Mouse (Mus musculus): ENCODE results near the gene Lrrc2. TPM values are rescaled to one million over a fixed set of nuclear protein-coding genes. Genes with fewer than 3 reads are reported as not detected.

The Lrrc2 gene
- total RNA-seq (2021): 10 to 100 TPM in 1 of 2 experiments, 1 to 10 TPM in 1; 8.8 to 13.3 TPM
- long read RNA-seq, experiment 1, partial matches to known transcripts: 0 of 7 reads
- long read RNA-seq, experiment 1, other reads (novel, unspliced or antisense): 7 of 7 reads
- long read RNA-seq, experiment 2, partial matches to known transcripts: 0 of 5 reads
- long read RNA-seq, experiment 2, other reads (novel, unspliced or antisense): 5 of 5 reads

DNA sequence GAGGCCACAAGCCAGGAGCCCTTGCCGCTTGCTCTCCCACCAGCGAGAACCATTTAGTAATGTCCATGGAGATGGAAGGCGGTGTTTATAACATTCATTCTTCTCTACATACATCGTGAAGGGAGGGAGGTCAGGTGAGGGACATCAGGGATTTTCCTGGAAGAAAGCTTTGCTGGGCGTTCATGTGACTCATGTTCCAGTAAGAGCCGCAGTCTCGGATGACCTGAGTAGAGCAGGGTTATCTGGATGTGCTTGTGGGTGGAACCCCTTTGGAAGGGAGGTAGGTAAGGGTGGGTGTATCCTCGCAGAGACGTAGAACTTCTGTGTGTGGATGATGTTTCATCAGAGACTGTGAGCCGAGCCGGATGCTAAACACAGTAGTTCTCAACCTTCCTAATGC is at the start of gene Lrrc2:
Gene Lrrc2 (plus strand): TSS at position 149 of the 400 bp plus-strand sequence.
- DNase-seq (ENCODE audit: low spot score in 2 of 2): no peak

DNA sequence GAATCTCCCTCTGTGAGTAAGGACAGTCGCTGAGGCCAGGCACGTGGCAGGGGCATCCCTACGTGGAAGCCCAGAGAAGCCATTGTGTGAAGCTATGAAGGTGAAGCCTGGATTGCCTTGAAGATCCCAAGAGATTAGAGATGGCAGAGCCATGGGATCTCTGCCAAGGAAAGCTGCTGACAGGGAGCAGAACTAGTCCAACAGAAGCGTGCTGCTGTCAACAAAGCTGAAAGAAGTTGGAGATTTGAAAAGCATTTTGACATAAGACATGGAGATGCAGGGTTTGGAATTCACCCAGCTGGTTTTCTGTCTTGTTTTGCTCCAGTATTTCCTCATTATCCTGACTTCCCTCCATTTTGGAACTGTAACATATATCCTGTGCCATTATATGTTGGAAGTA is 49.1 kb upstream of the Lrrc2 start:
- no peak for DNase-seq (ENCODE audit: low spot score in 2 of 2)

DNA sequence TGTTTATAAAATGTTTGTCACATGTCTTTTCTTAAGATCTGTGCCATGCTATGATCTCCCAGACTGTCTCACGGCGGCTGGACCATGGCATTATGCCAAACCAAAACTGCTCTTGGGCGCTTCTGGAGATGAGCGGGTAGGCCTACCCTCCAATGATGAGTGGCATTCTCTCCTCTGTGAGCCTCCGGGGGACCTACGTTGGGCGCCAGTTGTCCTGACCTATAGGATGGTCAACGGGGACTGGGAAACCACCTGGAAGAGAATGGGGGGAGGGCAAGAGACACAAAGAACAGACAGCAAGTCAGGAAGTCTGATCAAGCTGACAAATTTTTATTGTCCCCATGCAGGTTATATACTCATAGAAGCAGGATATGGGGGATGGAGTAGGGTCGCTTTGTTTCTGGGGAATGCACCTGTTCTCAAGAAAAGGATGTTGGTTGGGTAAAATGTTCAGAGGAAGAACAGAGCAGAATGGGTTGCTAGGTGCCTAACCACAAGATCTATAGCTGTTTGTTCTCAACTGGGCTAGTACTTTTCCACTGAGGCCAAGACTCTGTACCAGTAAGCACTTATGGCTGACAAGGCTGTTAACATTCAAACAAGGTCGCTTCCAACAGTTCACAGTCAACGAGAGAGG is 44.0 kb upstream of the Lrrc2 start:
- DNase-seq (ENCODE audit: low spot score in 2 of 2): no peak

DNA sequence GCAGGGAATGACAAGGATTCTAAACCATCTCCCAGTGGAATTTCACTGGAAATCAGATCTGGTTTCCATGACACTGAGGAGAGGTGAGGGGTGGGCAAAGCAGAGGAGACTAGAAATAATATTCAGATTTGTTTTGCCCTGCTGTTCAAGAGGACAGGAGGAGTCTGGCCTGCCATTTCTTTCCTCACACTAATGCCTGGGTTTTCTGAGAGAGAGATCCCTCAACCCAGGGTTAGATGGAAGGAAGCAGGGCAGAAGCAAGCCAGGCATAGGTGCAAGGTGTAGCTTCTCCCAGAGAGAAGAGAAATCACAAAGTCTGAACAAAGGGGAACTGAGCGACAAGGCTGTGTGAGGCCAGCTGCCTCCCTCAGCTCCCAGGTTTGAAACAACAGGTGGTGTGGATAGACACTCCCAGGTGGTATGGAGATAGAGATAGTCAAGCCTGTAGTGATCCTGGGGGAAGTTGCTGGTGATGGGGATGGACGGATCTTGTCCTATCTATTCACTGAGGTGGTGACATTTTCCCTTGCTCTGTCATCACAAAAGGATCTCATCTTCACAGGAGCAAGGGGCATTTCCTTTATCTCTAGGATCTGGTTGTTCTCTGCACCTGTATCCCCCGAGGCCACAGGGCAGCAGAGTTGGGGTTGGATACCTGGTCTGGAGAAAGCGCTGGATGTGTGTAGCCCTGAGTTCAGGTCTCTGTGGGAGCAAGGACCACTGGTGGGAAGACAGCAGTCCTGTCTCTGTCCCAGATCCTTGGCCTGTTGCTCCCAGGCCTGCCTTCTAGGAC is 43.3 kb upstream of the Lrrc2 start:
- peak in 1 of 2 experiments; percentile 4 for DNase-seq (ENCODE audit: low spot score in 2 of 2)

DNA sequence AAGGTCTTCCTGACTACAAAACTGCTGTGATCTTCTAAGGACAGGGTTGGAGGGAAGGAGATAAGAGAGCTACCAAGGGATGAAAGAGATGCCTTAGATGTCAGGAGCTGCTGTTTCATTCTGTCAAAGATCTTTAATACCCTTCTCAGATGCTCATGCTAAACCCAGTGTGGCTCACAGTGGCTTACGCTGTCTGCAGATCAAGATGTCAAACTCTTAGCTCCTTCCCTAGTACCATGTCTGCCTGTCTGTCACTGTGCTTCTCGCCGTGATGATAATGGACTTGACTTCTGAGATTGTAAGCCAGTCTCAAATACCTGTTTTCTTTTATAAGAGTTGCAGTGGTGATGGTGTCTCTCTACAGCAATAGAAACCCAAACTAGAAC is 42.7 kb upstream of the Lrrc2 start:
- DNase-seq (ENCODE audit: low spot score in 2 of 2): no peak

DNA sequence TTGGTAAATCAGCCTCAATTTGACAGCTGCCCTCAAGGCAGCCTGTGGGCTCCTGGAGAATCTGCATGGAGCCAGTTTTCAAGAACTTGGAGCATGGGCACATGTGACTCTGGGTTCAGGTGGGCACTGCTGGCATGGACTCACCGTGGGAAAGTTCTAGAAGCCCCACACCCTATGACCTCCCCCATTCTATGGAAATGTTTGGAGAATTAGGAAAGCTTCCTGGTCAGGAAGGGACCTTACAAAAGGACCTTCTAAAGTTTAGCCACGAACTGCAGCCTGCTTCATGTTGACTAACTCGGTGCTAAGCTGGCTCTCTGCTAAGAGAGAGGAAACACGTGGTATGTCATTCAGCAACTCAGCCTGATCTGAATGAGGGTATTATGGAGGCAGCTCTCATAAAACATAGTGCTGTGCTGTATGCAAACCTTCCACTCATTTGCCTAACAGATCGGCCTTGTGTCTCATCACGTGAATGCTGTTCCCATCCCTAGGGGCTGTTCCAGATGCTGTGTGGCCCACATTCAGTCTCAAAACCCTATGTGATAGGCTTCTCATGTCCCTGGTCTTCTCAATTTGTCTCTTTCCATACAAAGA is 41.9 kb upstream of the Lrrc2 start:
- peak in 1 of 2 experiments; percentile 3 for DNase-seq (ENCODE audit: low spot score in 2 of 2)

DNA sequence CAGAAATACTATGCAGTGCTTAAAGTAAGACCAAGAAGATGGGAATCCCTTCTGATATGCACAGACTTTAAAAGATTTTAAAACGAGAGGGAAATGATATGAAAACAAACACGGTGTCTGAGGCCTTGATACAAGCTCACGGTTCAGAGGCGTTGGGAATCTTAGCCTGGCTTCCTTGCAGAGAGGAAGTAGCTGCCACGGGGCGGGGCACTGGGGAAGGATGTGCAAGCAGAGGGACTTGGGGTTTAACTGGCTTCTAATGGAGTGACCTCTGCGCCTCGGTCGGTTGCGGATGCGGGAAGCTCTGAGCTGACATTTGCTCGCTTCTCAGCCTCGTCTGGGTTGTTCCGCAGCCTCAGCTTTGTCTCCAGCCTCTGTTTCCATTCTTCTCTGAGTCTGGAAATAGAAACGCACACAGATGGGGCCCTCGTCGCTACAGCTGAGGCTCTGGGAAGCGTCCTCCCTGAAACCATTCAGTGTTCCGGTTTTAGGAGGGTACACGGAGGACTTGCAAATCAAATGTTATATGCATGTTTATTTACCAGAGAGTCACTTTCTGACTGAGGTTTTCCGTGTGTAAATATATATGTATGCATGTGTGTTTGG is 36.6 kb upstream of the Lrrc2 start:
- no peak for DNase-seq (ENCODE audit: low spot score in 2 of 2)

DNA sequence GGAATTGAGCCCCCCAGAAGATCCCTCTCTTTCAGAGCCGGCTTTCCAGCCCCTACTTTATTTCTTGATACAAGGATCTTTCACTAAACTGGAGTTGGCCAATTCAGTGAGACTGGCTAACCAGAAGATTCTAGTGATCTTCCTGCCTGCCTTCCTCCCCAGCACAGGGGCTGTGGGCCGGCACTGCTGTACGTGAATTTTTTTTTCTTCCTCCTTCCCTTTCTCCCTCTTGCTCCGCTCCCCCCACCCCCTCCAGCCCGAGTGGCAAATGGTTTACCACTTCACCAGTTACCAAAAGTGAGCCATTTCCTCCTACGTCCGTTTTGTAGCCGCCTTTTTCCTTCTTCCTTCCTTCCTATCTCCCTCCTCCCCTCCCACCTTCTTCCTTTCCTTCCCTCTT is 35.9 kb upstream of the Lrrc2 start:
- DNase-seq (ENCODE audit: low spot score in 2 of 2): no peak

DNA sequence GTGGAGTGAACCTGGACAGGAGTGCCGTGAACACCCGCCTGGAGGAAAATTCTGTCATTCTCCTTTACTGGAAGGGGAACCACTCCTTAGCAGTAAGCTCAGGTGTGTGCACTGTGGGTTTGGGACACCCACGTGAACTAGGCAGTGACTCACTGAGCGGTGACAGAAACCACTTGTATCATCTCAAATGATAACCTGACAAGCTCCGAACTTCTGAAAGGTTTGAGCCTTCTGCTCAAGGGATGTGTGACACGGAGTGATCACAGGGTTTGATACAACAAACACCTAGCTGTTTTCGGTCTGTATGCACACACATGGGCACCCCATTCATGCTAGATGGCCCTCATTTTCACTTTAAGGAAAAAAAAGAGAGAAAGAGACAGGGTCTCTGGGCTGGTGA is 34.6 kb upstream of the Lrrc2 start, which contains the start of gene Fam240a:
Gene Fam240a (minus strand): TSS at position 76 of the 400 bp plus-strand sequence.
- DNase-seq (ENCODE audit: low spot score in 2 of 2): no peak

DNA sequence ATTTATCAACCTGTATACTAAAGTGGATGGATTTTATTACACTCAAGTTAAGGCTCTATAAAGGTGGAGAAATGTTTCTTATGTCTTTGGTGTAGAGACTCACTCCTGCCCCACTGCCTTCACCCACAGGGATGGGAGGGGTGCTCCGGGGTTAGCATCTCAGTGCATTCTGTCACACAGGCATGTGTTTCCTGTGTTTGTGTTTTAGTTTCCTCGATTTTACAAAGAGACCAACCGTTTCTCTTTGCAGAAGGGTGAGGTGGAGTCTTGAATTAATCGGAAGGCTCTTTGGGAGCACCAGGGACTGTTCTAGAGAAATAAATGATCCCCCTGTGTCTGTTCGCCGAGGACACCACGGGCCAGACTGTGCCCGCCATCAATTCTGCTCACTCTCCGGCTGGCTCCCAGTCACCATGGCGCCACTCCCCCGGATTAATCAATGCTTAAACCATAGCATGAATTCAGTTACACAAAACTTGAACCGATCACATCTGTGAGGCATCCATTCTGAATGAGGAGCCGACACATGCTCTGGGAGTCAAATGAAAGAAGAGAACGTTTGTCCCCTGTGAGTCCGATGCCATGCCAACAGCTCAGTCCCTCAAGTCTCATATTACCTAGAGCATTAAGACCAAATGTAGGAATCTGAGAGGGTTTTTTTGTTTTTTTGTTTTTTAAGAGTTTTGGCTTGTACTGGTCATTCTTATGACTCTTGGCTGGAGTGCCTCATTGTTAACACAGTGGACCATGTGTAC is 30.5 kb upstream of the Lrrc2 start:
- no peak for DNase-seq (ENCODE audit: low spot score in 2 of 2)

DNA sequence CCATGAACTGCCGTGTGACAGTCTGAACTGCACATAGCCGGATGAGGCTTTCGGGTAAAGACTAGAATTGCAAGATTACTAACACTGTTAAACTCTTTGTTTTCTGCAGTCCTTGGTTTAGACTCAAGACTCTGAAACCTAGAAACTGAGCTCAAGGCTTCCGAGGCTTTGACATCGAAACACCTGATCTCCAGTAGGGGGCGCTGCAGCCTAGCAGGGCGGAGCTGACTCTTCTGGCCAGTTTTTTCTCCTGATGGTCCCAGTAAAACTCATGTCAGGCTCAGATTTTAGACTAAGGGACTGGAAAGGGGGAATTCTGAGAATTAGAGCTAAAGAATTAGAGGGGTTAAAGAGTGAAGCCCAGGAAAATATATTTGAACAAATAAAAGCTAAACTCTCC is 28.6 kb upstream of the Lrrc2 start:
- peak; percentile 67 to 74 for DNase-seq (ENCODE audit: low spot score in 2 of 2)

DNA sequence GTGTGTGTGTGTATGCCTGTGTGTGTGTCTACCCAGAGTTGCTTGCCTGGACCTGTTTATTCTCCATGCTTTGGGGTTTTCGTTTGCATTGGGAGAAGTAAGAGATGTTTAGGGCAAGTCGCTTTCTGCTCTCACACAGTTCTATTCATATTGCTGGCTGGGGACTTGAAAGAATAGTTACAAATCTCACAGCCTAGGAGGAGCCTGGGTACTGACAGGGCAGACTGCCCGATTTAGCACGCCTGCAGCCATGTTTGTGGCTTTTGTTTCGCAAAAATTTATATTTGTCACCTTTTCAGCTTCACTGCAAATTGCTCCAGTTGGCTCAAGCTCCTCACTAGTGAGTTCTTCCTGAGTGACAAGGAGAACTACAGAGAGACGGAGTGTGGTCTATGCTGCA is 19.8 kb upstream of the Lrrc2 start:
- no peak for DNase-seq (ENCODE audit: low spot score in 2 of 2)

DNA sequence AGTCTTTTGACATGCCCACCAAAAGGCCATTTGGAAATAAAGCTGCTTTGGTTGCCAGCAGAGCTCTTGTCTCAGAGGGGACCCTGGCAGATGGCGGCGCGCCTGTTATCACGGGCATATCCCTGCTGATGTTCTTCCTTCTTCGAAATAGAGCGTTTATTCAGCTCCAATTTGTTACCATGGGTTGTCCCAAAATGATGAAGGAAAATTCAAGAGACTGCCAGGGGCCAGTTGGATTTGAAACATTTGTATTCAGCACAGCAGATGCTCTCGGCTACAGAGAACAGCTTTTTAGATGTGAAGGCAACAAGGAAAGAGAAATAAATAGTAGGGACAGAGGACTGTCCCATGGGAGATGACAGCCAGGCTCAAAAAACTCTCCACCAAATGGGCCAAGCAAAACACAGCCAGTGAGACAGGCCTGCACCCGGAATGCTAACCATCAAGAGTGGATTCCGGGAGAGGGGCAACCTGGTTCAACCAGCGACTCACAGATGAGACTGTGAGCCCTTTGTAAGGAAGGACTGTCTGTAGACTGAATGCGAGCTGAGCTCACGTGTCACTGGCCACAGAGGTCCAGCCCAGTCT is 17.4 kb upstream of the Lrrc2 start:
- no peak for DNase-seq (ENCODE audit: low spot score in 2 of 2)

DNA sequence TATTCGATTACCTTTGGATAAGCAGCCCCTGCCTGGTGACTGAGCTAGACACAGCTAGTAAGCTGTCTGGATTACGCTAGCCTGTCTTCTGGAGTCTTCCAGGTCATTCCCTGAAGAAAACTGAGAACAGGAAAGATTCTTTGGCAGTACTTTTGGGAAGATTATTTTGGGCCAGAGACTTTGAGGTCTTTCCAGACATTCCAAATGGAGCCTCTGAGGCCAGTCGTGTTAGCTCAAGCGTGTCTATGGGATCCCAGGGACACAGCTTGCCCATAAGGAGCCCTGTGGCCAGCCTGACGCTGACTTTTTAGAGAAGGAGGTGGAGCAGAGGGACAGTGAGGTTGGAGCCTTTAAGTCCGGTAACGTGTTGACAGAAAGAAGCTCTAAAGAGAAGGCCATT is 15.4 kb upstream of the Lrrc2 start:
- no peak for DNase-seq (ENCODE audit: low spot score in 2 of 2)

DNA sequence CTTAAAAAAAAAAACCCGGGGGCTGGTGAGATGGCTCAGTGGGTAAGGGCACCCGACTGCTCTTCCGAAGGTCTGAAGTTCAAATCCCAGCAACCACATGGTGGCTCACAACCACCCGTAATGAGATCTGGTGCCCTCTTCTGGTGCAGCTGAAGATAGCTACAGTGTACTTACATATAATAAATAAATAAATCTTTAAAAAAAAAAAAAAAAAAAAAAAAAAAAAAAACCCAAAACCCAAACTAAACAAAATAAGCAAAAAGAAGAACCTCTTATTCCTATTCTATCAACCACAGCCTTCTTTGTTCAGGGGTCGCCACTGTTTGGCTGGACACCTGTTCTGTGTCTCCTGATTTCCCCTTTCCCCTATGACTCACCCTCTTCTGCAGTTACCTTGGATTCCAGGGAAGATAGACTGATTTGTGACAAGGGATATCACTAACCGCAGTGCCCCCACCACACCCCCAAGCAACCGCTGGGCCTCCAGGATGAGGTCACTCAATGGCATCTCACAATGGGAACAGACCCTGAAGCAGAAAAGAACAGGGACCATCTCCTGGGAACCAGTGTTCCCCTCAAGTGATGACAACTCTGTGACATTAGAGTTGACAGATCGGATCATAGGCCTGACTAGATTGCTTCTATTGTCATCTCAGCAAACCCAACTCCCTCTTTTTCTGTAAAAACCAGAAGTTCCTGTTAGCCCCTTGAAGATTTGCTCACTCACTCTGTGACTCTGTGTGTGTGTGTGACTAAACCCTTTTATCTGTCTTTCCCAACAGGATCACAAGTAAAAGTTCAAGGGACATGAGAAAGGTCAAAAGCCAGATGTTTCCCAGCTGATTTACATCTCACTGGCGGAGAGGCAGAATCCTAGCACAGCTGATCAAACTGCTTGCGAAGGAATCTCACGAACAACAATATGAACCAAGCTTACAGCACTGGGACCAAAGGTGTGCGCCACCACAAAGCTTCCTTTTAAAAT is 13.5 kb upstream of the Lrrc2 start:
- DNase-seq (ENCODE audit: low spot score in 2 of 2): no peak

DNA sequence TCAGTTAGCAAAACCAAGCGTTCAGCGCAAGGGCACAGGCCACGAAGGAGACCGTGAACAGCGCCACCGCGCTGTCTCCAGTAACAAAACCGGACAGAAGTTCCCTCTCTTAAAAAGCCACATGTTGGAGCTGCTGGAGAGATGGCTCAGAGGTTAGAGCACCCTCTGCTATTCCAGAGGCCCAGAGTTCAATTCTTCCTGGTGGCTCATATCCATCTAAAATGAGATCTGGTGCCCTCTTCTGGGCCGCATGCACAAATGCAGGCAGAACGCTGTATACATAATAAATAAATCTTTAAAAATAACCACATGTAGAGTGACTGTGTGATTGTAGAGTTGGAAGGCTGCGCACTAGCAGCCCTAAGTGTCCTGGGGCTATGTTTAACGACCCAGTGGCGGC is 7.1 kb upstream of the Lrrc2 start:
- DNase-seq (ENCODE audit: low spot score in 2 of 2): peak in 1 of 2 experiments; percentile 11

DNA sequence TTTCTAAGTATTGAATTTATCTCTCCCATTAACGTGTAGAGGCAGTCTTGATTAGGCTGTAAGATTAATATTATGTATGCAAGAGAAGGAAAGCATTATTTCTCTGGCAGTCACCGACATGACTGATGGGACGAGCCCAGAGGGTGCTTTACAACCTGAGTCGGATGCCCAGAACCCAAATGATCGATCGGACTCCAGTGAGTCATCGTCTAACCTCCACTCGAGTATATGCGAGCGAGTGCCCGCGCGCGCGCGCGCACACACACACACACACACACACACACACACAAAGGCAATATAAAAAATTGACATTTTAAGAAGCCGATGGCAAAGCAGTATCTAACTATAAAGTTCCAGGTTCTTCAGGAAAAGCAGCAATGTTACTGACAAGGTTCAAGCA is 6.0 kb upstream of the Lrrc2 start:
- DNase-seq (ENCODE audit: low spot score in 2 of 2): no peak

DNA sequence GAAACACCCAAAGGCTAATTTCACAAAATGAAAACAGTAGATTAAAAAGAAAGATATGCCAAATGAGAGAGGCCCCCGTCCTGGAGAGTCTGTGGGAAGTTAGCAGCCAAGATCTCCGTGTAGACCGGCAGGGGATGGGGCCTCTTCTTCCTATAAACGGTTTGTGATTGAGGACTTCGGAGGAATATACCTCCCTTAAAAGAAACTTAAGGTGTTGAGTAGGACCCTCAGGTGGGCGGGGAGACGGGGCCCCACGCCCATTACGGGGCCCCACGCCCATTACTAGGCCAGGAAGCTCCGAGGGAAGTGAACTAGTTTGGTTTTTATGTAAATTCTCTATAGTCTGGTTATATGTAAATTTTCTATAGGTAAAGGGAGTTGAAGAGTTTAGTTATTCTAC is 5.4 kb upstream of the Lrrc2 start, which contains the start of gene Tdgf1:
Gene Tdgf1 (minus strand): TSS at position 233 of the 400 bp plus-strand sequence.
- DNase-seq (ENCODE audit: low spot score in 2 of 2): peak in 1 of 2 experiments; percentile 7

DNA sequence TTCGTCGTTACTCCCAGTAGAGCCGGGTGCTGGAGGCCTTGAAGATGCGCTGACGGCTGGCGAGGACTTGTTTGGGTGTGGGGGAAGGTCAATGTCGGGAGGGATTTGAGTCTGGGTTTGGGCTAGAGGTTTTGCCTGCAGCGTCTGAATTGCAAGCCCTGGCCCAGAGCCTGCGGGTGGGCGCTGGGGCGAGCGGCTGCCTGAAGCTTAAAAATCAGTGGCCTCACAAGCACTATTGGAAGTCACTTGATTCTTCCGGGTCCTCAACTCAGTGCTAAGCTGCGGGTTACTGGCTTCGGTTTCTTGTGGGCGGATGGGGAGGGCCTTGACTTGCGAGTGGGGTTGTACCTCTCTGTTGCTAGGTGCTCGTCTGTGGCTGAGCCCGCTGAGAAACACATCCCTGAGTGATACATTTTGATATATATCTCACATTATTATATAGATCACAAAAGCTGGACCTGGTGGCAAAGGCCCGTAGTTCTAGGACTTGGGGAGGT is 4.7 kb upstream of the Lrrc2 start:
- no peak for DNase-seq (ENCODE audit: low spot score in 2 of 2)
